Mouse (Mus musculus) fibroblast of lung, adult 2 months (primary cell): Measurements from ENCODE around the gene Cxcr1.
A peak's percentile ranks its signal among the peaks of the same experiment; 100 is the strongest.

Source experiments
- DNase-seq: peaks from one replicate; pipeline ENCODE4 v3.0.0-alpha.2; 2011; ENCODE audit warnings: low read depth

Gene Cxcr1

DNA sequence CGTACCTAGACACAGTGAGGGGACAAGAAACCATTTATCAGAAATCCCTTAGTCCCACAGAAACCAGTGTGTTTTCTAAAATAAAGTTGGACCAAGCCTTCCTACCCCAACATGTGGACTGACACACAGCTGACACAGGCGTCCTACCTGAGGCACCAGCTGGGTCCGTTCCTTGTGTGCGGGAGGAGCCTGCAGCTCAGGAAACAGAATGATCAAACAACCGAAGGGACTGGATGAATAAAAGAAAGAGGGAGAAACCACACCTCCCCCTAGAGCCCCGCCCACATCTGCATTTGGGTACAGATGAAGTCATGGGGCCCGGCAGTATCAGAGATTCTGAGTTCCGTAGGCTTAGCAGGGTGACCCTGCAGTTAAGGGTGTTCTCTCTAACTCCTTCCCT lies at the start of gene Cxcr1:
Cxcr1 (minus strand) TSS at position 187 of the 400 bp plus-strand sequence.
- no peak for DNase-seq

DNA sequence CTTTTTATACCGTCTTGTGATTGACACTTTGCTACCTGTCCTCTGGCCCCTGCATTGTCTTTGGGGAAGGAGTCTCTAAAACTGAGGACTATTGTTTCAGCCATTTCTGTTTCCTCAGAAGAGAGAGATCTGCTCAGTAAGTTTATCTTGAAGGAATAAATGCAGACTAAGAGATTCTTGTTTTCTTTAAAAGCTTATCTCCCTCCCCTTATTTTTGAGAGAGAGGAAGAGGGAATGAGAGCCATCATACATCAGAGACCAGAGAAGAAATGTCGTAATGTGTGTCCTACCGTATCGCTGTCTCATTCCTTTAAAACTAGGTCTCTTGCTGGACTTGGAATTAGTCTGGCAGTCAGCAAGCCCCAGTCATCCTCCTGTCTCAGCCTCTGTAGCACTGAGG lies 46.4 kb upstream of the Cxcr1 start:
- no peak for DNase-seq

DNA sequence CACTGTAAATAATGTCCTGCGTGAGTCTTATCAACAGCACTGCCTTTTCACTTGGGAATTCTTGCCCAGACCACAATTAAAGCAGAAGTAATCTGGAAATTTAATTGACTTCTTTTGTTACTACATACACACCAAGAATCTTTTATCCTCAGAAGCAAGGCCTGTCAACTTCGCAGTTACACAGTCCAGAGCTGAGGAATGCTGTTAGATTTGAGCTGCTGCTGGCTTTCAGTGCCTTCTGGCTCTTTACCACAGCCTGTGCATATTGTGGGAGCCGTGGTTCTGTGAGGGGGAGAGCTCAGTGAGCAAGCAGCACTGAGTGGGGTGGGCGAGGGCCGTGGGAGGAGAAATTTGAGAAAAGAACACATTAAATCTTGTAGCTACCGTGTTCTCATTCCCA lies 45.9 kb upstream of the Cxcr1 start:
- DNase-seq, result no peak

DNA sequence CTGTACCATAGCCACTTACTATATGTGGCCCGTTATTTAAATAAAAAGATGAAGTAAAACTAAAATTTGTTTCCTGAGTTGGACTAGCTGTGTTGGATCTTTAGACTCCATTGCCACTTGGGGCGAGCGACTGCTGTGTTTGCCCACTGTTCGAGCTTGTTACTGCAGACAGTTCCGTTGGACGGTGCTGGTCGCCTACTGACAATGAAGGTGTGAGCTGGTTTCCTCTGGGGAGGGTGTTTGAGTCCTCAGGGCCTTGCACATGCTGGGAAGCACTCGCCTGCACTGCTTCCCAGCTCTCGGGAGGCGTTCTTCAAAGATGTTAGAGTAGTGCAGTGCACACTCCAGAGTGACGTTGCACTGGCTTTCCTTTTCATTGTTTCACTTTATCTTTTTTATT lies 45.2 kb upstream of the Cxcr1 start:
- DNase-seq, result no peak

DNA sequence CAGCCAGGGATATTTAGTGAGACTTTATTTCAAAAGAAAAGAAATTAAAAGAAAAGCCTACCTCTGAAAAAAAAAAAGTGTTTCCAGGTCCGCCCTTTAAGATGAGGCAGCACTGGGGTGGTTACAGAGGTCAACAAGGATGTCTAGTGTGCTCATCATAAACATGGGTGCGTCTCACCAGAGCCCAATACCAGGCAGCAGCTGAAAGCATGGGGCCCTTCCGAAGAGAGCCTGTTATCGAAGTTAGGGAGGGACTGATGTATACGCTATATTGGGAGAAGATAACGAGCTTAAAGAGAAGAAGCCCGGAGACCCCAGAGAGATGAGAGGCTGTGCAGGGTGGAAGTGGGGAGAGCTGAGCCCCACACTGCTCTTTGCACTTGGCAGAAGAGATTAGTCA lies 44.7 kb upstream of the Cxcr1 start:
- DNase-seq, result no peak

DNA sequence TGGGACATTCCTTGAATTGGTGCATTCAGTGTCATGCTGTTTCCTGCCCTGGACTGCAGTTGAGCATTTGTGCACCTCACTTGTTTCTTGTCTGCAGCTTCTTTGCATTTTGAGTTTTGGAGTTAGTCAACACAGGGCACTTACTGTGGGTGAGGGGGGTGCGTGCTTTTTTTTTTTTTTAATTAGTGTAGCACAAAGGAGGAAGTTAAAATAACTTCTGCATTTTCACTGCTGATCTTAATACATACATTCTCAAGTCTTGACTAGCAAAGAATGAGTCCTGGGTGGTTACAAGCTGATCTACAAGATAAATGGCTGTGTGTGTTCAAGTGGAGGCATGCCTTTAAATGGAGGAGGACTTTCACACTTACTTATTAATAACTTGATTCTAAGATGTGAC lies 43.7 kb upstream of the Cxcr1 start:
- DNase-seq, result no peak

DNA sequence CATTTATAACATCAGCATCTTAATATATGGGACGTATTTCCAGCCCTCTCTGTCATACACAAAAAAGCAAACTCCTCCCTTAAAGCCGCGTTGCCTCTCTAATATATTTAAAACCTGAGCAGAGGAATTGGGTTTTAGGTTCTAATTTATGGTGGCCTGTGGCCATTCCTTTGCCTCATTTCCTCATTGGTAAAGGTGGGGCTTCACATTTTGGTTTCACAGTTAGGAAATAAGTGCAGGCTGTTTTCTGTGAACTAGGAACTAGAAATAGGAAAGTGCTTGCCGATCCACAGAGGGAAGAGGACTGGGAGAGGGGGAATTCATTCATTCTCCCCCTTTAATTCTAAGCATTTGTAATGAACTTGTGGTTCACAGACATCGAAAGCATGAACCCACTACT lies 43.2 kb upstream of the Cxcr1 start:
- DNase-seq, result no peak

DNA sequence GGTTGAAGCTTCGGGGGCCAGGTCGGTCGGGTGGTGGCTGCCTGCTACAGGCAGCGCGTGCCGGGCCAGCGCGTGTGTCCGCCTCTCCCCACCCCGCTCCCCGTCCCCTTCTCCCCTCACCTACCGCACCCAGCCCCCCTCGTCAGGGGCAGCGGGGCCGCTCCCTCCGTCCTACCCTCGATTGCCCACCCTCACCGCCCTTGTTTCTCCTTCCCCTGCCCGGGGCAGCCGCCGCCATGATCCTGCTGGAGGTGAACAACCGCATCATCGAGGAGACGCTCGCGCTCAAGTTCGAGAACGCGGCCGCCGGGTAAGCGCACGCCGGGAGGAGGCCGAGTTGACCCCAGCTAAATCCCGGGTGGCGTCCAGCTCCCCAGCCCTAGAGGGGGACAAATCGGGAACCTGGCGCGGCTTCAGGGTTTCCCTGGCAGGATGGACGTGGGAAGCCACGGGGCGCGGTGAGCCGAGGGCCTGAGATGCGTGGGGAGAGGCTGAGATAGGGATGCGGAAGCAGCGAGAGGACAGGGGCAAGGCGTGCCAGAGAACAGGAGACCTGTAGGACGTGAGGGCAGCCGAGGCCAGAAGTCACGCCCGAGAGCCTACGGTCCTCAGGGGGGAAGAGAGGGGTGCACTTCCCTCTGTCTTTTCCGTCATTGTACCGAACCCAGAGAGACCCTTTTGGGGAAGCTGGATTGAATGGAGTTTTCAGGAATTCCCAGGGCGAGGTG lies 42.3 kb upstream of the Cxcr1 start:
- no peak for DNase-seq

DNA sequence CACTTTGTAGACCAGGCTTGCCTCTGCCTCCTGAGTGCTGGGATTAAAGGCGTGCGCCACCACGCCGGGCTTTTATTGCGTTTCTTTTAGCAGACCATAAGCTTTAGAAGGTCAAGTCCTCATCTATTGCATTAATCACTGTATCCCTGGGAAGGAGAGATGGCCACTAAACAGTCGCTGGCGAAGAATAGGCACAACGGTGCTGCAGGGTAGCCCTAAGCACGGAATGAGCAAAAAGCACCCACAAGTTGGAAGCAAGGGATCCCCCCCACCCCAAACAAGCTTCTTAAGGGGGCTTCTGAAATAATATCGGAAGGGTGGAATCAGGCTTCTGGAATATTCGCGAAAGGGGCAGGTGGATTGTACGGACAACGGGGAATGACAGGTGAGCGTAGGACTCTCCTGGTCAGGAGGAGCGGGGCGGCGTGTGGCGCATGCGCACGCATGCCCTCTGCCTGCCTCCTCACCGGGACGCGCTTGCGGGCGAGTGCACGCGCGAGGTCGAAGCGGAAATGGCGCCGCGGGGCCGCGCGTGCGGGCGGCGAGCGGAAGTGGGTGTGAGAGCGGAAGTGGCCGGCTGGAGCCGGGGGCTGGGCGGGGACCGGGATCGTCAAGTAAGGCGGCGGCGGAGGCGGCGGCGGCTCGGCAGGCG lies 41.6 kb upstream of the Cxcr1 start, which contains the start of gene Arpc2:
Arpc2 (plus strand) TSS at position 147 of the 652 bp plus-strand sequence.
- DNase-seq, result peak; percentile 87

DNA sequence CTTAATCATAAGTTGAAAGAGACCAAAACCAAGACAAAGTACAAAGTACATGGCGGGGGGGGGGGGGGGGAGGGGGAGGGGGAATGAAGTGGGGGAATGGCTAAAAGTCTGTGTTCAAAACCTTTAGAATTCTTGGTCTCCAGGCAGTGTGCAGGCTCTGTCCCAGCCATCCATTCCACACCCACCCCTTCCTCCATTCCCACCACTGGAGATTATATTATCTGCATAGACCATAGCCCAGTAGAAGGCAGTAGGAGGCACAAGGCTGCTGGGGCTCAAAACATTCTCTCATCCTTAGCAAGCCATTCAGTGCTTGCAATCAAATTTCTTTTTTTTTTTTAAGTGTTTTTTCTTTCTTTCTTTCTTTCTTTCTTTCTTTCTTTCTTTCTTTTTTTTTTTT lies 36.6 kb upstream of the Cxcr1 start:
- no peak for DNase-seq

DNA sequence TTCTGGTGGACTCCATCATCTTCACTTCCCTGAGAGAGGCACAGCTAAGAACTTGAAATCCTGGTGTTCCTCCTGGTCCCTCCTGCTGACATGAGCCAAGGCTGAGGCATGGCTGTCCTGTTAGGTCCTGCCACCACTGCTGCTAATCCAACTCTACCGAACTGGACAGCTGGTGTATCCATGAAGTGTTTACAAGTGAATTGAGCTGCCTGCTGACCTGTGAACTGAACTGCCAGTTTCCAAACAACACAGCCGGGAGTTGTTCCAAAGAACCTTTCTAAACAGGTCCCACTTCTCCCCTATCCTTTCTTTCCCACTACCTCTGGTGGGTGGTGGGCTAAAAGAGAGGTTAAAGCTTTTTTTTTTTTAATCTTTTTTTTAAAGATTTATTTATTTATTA lies 35.5 kb upstream of the Cxcr1 start:
- DNase-seq, result no peak

DNA sequence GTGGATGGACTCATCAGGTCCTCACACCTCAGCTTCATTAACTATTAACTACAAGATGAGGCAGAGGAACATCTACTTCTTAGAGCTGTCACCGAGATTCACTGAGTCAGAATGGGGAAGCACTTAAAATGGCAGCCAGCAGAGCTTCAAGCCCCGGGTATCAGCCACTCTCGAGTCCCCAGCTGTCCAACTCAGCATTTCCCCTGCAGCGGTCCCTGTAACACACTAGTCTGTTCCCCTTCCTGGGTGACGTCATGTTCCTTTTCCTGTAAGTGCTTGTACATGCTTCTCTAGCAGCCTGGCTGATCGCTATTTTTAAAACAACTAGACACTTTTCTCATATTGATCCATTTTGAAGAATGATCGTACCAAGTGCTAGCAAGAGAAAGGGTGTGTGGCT lies 32.9 kb upstream of the Cxcr1 start:
- DNase-seq, result no peak

DNA sequence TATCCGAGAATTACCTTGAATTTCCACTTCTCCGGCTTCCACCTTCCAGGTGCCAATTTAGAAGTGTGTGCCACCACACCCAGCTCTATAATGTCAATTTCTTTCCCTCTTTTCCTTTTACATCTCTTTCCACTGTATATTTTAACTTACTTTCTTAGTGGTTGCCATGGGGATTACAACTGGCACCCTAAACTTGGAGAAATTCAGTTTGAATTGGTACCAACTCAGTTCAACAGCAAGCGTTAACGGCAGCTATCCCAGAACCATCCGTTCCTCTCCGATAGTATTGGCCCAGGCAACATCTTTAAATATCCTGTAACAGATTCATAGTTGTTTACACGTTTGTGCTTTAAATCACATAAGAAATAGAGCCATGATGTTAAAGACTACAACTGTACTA lies 25.5 kb upstream of the Cxcr1 start:
- no peak for DNase-seq

DNA sequence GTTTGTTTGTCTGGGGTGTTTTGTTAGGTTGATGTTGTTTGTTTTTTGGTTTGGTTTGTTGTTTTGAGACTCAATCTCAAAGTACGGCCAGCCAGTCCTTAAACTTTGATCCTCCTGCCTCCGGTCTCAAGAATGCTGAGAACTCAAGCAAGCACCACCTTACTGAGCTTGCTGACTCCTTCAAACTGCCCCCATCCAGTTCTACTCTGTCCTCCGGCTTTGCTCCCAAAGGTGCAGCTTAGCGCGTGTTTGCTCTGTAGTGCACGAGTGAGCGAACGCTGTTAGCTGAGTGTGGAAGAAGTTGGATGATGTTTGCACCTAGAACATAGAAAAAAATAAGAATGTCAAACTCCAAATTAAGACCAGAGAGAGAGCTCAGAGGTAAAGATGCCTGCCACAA lies 14.5 kb upstream of the Cxcr1 start:
- DNase-seq, result no peak

DNA sequence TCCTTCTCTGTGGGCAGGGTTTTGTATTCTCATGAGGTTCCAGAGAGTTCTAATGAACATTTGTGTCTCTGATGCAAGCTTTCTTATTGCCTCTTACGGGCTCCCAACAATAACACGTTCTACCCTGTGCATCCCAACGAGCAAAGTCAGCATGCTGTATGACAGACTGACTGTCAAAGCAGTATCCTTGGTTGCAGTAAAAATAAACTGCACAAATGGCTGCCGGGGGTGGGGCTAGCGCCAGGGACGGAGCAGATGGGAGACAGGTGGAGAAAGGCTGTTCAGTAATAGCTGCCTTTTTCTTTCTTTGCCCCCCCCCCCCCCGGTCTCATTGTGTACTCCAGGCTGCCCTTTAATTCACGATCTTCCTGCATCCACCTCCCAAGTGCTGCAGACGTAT lies 13.5 kb upstream of the Cxcr1 start:
- no peak for DNase-seq

DNA sequence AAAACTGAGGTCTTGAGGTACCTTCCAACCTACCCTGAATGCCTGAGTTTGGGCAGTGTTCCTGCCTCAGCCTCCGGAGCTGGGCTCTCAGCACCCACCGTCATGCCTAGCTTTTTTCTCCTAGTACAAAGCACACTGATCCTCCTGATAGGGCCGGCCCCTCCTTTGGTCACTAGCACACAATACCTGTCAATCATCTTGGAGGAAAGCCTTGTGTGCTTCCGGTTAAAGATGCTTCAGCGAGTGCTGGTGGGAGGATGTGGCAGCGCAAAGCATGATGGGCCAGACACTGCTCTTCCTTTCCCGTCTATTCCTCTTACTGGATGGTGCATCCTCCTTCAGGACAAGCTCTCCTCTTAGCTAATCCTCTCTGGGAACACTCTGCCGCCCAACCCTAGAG lies 12.2 kb upstream of the Cxcr1 start:
- no peak for DNase-seq

DNA sequence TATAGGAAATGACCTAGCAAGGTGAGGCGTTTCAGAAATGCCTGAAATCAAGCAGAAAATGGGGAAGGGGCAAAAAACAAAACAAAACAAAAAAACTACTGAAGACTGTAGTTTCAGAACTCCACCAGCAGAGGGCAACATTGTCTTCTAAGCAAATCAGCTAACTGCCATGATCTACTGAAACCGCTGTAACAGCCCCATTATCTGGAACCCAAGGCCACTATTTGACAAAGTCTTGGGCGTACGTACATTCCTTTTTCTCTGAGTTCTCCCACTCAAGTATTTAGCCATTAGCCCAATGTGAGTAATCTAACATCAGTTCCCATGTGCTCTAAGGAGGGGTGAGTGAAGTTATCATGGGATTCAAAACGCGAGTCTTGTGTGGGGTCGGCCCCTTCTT lies 11.4 kb upstream of the Cxcr1 start:
- peak; percentile 17 for DNase-seq

DNA sequence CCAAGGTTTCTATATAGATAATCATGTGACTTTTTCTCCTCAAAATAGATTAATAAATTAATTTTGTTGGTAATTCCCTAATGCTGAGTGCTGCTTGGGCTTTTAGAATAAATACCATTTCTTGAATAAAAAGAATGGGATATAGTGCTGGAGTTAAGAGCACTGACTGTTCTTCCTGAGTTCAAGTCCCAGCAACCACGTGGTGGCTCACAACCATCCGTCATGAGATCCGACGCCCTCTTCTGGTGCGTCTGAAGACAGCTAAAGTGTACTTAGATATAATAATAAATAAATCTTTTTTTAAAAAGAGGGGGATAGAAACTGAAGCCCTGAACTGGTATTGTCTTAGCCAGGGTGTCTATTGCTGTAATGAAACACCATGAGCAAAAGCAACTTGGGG lies 9.0 kb upstream of the Cxcr1 start:
- no peak for DNase-seq

DNA sequence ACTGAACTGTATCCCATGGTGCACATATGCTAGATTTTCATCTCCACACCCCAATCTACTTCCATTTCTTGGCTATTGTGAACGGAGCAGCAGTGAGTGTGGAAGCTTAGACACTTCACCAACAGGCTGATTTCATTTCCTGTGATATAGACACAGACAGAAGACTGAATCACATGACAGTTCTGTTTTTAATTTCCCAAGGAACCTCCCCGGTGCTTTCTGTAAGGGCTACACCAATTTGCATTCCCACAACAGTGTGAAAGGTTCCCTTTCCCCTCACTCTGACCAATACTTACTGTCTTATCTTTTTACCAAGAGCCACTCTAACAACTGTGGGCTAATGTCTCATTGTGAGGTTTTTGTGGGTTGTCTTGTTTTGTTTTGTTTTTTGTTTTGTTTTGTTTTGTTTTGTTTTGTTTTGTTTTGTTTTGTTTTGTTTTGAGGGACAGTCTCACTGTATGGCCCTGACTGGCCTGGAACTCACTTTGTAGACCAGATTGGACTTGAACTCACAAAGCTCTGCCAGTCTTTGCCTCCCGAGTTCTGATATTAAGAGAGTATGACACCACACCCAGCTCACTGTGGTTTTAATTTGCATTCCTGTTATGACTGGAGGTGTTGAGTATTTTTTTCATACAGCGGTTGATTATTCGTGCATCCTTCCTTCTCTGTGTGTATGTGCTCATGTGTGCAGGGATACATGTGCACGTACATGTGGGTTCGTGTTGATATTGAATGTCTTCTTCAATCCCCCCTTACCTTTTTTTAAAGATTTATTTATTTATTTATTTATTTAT lies 6.8 kb upstream of the Cxcr1 start:
- DNase-seq, result no peak

DNA sequence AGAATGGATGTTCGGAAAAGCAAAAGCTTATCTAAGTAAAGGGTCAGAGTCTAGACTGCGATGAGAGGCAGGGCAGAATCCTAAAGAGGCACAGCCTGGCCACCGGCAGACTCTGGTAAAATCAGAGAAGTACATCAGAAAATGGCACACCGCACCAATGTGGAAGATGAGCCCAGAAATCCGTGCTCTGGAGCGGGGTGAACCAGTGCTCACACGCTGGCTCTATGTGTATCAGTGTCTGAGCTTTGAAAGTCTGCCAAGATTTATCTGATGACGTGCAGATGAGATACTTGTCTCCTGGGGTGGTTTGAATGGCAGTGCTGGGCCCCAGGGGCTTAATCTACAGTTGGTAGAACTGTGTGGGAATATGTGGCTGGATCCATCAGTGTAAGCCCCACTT lies 4.6 kb upstream of the Cxcr1 start:
- DNase-seq, result no peak

DNA sequence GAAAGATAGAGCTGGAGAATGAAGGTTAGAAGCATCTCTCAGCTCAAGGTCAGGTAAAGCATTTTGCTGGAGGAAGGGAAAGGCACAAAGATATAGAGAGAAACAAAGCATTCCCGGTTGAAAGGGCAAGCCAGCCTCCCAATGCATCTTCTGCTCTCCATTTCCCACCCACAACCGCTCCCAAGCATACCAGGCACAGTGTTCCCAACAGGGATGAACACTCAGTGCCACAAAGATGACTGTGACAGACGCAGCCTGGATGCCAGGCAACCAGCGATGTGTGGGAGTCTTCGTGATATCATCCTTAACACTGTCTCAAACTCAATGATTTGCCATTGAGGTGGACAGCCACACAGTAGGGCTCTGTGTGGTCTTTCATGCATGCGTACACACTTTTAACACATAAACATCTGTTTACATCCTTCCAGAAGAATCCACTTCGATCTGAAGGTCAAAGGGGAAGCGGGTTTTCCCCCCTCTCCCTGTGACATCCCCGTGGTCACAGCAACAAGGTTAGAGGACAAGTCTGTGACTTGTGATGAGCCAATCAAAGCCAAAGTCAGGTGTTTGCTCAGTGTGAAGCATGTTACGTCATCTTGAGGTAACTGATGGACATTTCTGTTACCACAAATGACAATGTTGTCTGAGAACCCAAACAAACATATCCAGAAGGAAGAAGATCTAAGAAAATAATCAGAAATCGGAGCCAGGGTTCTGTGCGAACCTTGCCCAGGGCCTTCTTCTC lies 3.5 kb upstream of the Cxcr1 start:
- no peak for DNase-seq

DNA sequence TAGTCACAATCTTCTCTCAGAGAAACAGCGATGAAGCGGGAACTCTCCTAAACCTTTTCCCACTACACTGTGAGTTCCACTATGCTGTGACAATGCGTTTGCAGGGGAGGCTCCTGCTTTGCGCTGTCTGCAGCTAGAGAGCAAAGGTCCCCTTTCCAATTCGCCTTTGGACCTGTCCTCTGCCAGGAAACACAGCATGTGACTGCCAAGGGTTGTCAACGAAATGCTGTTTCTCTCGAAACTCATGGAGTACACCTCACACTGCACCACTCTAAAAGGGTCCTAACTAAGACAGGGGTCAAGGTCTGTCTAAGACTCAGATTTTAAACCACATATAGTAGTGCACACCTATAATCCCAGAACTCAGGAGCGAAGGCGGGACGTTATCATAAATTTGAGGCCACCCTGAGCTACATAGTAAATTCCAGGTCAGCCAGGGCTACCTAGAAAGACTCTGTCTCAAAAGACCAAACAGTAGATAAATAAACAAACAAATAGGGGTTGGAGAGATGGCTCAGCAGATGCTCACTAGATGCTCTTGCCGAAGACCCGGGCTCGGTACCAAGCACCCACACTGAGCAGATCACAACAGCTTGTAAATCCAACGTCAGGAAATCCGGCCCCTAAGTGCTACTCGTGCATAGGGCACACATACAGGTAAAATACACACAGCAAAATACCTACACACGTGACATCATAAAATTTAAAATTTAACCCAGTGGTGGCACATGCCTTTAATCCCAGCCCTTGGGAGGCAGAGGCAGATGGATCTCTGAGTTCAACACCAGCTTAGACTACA lies 2.4 kb upstream of the Cxcr1 start:
- DNase-seq, result no peak
